Mouse (Mus musculus): ENCODE results near the gene Ube2f.
A peak's percentile ranks its signal among the peaks of the same experiment; 100 is the strongest.

The Ube2f gene

GRCm38 (mm10) chr1:91237676-91238075 lies 12.4 kb upstream of the Ube2f start:
- no peak for DNase-seq (ENCODE audit: low read depth, low spot score)

GRCm38 (mm10) chr1:91239112-91239511 lies 11.0 kb upstream of the Ube2f start:
- peak; percentile 54 for DNase-seq (ENCODE audit: low read depth, low spot score)

- DNase-seq (ENCODE audit: low read depth, low spot score) = no peak
Observed at GRCm38 (mm10) chr1:91239800-91240199, 10.3 kb upstream of the Ube2f start.

- no peak for DNase-seq (ENCODE audit: low read depth, low spot score)
Observed at GRCm38 (mm10) chr1:91240685-91241084, 9.4 kb upstream of the Ube2f start.

GRCm38 (mm10) chr1:91241249-91241648 lies 8.9 kb upstream of the Ube2f start:
- DNase-seq (ENCODE audit: low read depth, low spot score) = no peak

- no peak for DNase-seq (ENCODE audit: low read depth, low spot score)
Observed at GRCm38 (mm10) chr1:91248242-91248641, 1.9 kb upstream of the Ube2f start.

- DNase-seq (ENCODE audit: low read depth, low spot score) = no peak
Observed at GRCm38 (mm10) chr1:91248970-91249369, 1.1 kb upstream of the Ube2f start.

GRCm38 (mm10) chr1:91250415-91251147 lies 477 bp downstream of the Ube2f start:
- no peak for DNase-seq (ENCODE audit: low read depth, low spot score)

GRCm38 (mm10) chr1:91251148-91251650 lies 1.1 kb downstream of the Ube2f start:
- peak; percentile 59 for DNase-seq (ENCODE audit: low read depth, low spot score)

- peak; percentile 56 for DNase-seq (ENCODE audit: low read depth, low spot score)
Observed at GRCm38 (mm10) chr1:91251927-91252326, 1.8 kb downstream of the Ube2f start.

- peak; percentile 23 for DNase-seq (ENCODE audit: low read depth, low spot score)
Observed at GRCm38 (mm10) chr1:91257918-91258317, 7.8 kb downstream of the Ube2f start.

GRCm38 (mm10) chr1:91259794-91260193 lies 9.7 kb downstream of the Ube2f start:
- peak; percentile 18 for DNase-seq (ENCODE audit: low read depth, low spot score)

- DNase-seq (ENCODE audit: low read depth, low spot score) = no peak
Observed at GRCm38 (mm10) chr1:91262508-91262907, 12.4 kb downstream of the Ube2f start.

- DNase-seq (ENCODE audit: low read depth, low spot score) = no peak
Observed at GRCm38 (mm10) chr1:91272260-91272659, 22.2 kb downstream of the Ube2f start.

- no peak for DNase-seq (ENCODE audit: low read depth, low spot score)
Observed at GRCm38 (mm10) chr1:91276581-91276980, 26.5 kb downstream of the Ube2f start.

- DNase-seq (ENCODE audit: low read depth, low spot score) = no peak
Observed at GRCm38 (mm10) chr1:91277480-91277879, 27.4 kb downstream of the Ube2f start.

GRCm38 (mm10) chr1:91278410-91279119 lies 28.5 kb downstream of the Ube2f start:
- no peak for DNase-seq (ENCODE audit: low read depth, low spot score)

GRCm38 (mm10) chr1:91279126-91279525 lies 29.0 kb downstream of the Ube2f start:
- DNase-seq (ENCODE audit: low read depth, low spot score) = no peak

- peak; percentile 37 for DNase-seq (ENCODE audit: low read depth, low spot score)
Observed at GRCm38 (mm10) chr1:91282582-91282981, 32.5 kb downstream of the Ube2f start.

GRCm38 (mm10) chr1:91289375-91289774 lies 39.3 kb downstream of the Ube2f start:
- no peak for DNase-seq (ENCODE audit: low read depth, low spot score)

GRCm38 (mm10) chr1:91292101-91292825 lies 42.2 kb downstream of the Ube2f start:
- no peak for DNase-seq (ENCODE audit: low read depth, low spot score)

- no peak for DNase-seq (ENCODE audit: low read depth, low spot score)
Observed at GRCm38 (mm10) chr1:91295544-91295943, 45.4 kb downstream of the Ube2f start.

All from A20 (cell line).